In the genomic region with DNA sequence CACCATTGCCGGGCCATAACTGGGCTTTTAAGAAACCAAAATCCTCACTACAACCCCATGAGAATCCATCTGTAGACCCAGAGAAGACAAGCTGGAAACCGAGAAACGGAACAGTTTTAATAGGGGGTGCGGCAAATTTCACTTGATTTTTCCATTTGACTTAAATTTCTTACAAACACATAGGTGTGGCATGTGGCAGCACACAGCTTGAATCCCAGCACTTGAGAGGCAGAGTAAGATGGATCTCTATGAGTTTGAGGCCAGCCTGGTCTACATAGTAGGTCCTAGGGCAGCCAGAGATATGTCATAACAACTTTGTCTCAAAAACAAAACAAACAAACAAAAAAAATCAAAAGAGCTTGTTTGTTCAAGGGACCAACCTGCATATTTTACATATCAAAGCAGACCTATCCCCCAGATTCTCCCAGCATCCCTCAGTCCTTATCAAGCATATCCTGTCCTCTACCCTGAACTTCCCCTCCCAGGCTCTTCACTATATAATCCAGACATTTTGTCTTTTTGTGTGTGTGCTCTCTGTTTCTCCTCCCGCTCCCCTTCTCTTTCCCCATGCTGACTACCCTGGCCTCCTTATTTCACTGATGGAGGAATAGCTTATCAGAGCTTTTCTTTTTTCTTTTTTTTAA, we compare ENCODE assay signal across 1 mouse cellular context.
TF ChIP-seq lines count a peak whose summit lies in the region.

No protein-coding gene starts in this region.

TF ChIP-seq in MEL, 35 proteins besides CTCF, POLR2A, EP300 and RAD21 (continued from another document):
- TF ChIP-seq ZMIZ1 (IDR thresholded peaks at IDR 0.05; ENCODE audit: low read depth, low read length) (no peak), ETS1 (IDR thresholded peaks at IDR 0.05; ENCODE audit: low read depth, low read length) (no peak), USF2 (IDR thresholded peaks at IDR 0.05; ENCODE audit: borderline replicate concordance in 1 of 2, insufficient read depth in 1 of 2, low read depth in 1 of 2, low read length in 2 of 2) (no peak), MAZ (IDR thresholded peaks at IDR 0.05; ENCODE audit: low read depth, low read length) (no peak), TCF12 (IDR thresholded peaks at IDR 0.05; ENCODE audit: low read depth, low read length) (no peak), GATA1 (IDR thresholded peaks at IDR 0.05; ENCODE audit: low read depth, low read length) (no peak), MAX (IDR thresholded peaks at IDR 0.05; ENCODE audit: low read length) (no peak), MXI1 (IDR thresholded peaks at IDR 0.05; ENCODE audit: low read depth, low read length) (no peak)
